13 mouse cellular contexts compared by ENCODE assay signal in genomic region chr14:122477971-122478573, GRCm38 (mm10). TPM values are rescaled to one million over a fixed set of nuclear protein-coding genes. Genes with fewer than 3 reads are reported as not detected.
A peak's percentile ranks its signal among the peaks of the same experiment; 100 is the strongest.
DNase-seq lines count a peak whose midpoint lies in the region; ATAC-seq and TF ChIP-seq lines count a peak whose summit lies in the region.
"Had no signal": no experiment of that assay in that cellular context is flagged by ENCODE, and none has a peak within 500 bp of the region (broad histone marks: within the 10 kb centered on the region; RNA-seq: fewer than 3 reads in every experiment).

No protein-coding gene starts in this region.

- 2% methylated on average over 9 of the region's 9 CpGs for WGBS in forebrain, embryonic 13.5 days
- WGBS in limb, embryonic 13.5 days: 2% methylated on average over 9 of the region's 9 CpGs

- peak overlapping the region; percentile 41 for H3K4me3 ChIP-seq in left cerebral cortex, adult 2 months
- peak overlapping the region; percentile 79 for H3K4me3 ChIP-seq in forebrain, embryonic 13.5 days
- H3K4me3 ChIP-seq in limb, embryonic 13.5 days: peak overlapping the region; percentile 64

- no peak for ATAC-seq in forebrain, embryonic 13.5 days
- no peak for ATAC-seq in limb, embryonic 13.5 days (ENCODE audit: low FRiP score, low read depth)

- peak overlapping the region; percentile 98 for H3K9ac ChIP-seq in forebrain, embryonic 13.5 days
- H3K9ac ChIP-seq in limb, embryonic 13.5 days: peak overlapping the region; percentile 83

- TF ChIP-seq CTCF in left cerebral cortex, adult 2 months (IDR thresholded peaks at IDR 0.05): no peak

- peaks cover 55% of the 10 kb centered on the region for H3K27me3 ChIP-seq in forebrain, embryonic 13.5 days
- peaks cover 79% of the 10 kb centered on the region for H3K27me3 ChIP-seq in limb, embryonic 13.5 days

- intact Hi-C loops in left cerebral cortex, adult 2 months (cut with DNase I): no loop called here
- intact Hi-C loops in left cerebral cortex, postnatal 10 days (cut with DNase I): loop anchor here (5.0 kb wide), 2 partner anchors 96 to 251 kb away; no protein-coding TSS in a partner anchor

- peak overlapping the region; percentile 67 for H3K27ac ChIP-seq in left cerebral cortex, adult 2 months
- peak overlapping the region; percentile 99 for H3K27ac ChIP-seq in forebrain, embryonic 13.5 days
- 0 out of 2 replicates have a peak overlapping the region, but pooled peaks have one; percentile 1 for H3K27ac ChIP-seq in limb, embryonic 13.5 days

- H3K36me3 ChIP-seq in forebrain, embryonic 13.5 days (ENCODE audit: poor library complexity, severe bottlenecking): peaks cover 9% of the 10 kb centered on the region; the same call in 1 of the 2 replicates
- H3K36me3 ChIP-seq in limb, embryonic 13.5 days: no peaks in the 10 kb centered on the region

- H3K4me2 ChIP-seq in forebrain, embryonic 13.5 days: peak overlapping the region; percentile 71
- peak overlapping the region; percentile 80 for H3K4me2 ChIP-seq in limb, embryonic 13.5 days (replicated peaks)

- peaks cover 54% of the 10 kb centered on the region for H3K4me1 ChIP-seq in forebrain, embryonic 13.5 days
- peaks cover 48% of the 10 kb centered on the region for H3K4me1 ChIP-seq in limb, embryonic 13.5 days

- H3K9me3 ChIP-seq in forebrain, embryonic 13.5 days (replicated peaks): no peaks in the 10 kb centered on the region
- H3K9me3 ChIP-seq in limb, embryonic 13.5 days: no peaks in the 10 kb centered on the region

- no peak for DNase-seq in left cerebral cortex, adult 2 months (ENCODE audit: extremely low spot score in 1 of 2, low spot score in 2 of 2)
- DNase-seq in left cerebral cortex, postnatal 10 days (ENCODE audit: extremely low spot score in 1 of 2, low spot score in 2 of 2): no peak
- DNase-seq in retina, postnatal 1 day: peak; percentile 39
- DNase-seq in yolk sac, embryonic 10.5 days (ENCODE audit: low spot score): no peak
- DNase-seq in testis, postnatal 14 days (ENCODE audit: low spot score): no peak
- DNase-seq: adrenal gland, postnatal 10 days; heart, adult 11 months; kidney, adult 11 months; thymus, adult 2 months had no signal

RNA-seq across cellular contexts. Expression of gene Zic2, which starts 2.8 kb away (rescaled TPM):
- 10 to 100 TPM; 17.4 to 18.3 TPM for total RNA-seq in left cerebral cortex, adult 2 months (2021)
- 10 to 100 TPM; 16.4 to 19.0 TPM for total RNA-seq in left cerebral cortex, postnatal 10 days (2021)
- 10.1 and 12.0 TPM in 2 replicates for polyA plus RNA-seq in forebrain, embryonic 13.5 days (2015; fragmentation: Nextera tagmentation; extraction: Ambion mirVana)
- polyA plus RNA-seq in limb, embryonic 13.5 days (2015; fragmentation: Nextera tagmentation; extraction: Ambion mirVana): 2.8 and 3.2 TPM in 2 replicates
- total RNA-seq: common myeloid progenitor, adult 5-6 weeks had no signal
- polyA plus RNA-seq: thymus, adult 2 months had no signal

RNA-seq across cellular contexts. Expression of gene Gm10837, which starts 12.3 kb away (rescaled TPM):
- not detected for total RNA-seq in left cerebral cortex, adult 2 months (2021)
- total RNA-seq in left cerebral cortex, postnatal 10 days (2021): not detected
- polyA plus RNA-seq in forebrain, embryonic 13.5 days (2015; fragmentation: Nextera tagmentation; extraction: Ambion mirVana): 0.48 and 0.56 TPM in 2 replicates
- not detected in 2 replicates for polyA plus RNA-seq in limb, embryonic 13.5 days (2015; fragmentation: Nextera tagmentation; extraction: Ambion mirVana)
- total RNA-seq: adrenal gland, postnatal 10 days; common myeloid progenitor, adult 5-6 weeks; left cerebral cortex, postnatal 36 days had no signal
- polyA plus RNA-seq: thymus, adult 2 months had no signal

RNA-seq across cellular contexts. Expression of gene Zic5, which starts 12.6 kb away (rescaled TPM):
- 1 to 10 TPM; 4.1 to 4.8 TPM for total RNA-seq in left cerebral cortex, adult 2 months (2021)
- total RNA-seq in left cerebral cortex, postnatal 10 days (2021): 1 to 10 TPM; 3.0 to 3.9 TPM
- 17.3 and 19.5 TPM in 2 replicates for polyA plus RNA-seq in forebrain, embryonic 13.5 days (2015; fragmentation: Nextera tagmentation; extraction: Ambion mirVana)
- polyA plus RNA-seq in limb, embryonic 13.5 days (2015; fragmentation: Nextera tagmentation; extraction: Ambion mirVana): 2.3 and 2.6 TPM in 2 replicates
- total RNA-seq: adrenal gland, postnatal 10 days; common myeloid progenitor, adult 5-6 weeks had no signal
- polyA plus RNA-seq: thymus, adult 2 months had no signal

RNA-seq across cellular contexts. Expression of gene Gm5089, which starts 27.2 kb away (rescaled TPM):
- total RNA-seq in left cerebral cortex, adult 2 months (2021): under 1 TPM; 0.28 to 0.34 TPM
- under 1 TPM in 1 of 2 experiments, not detected in 1; 0.16 TPM for total RNA-seq in left cerebral cortex, postnatal 10 days (2021)
- polyA plus RNA-seq in forebrain, embryonic 13.5 days (2015; fragmentation: Nextera tagmentation; extraction: Ambion mirVana): 1.6 and 2.1 TPM in 2 replicates
- polyA plus RNA-seq in limb, embryonic 13.5 days (2015; fragmentation: Nextera tagmentation; extraction: Ambion mirVana): 0.18 and 0.37 TPM in 2 replicates
- total RNA-seq: adrenal gland, postnatal 10 days; common myeloid progenitor, adult 5-6 weeks had no signal
- polyA plus RNA-seq: thymus, adult 2 months had no signal

RNA-seq across cellular contexts. Expression of gene Pcca, which starts 56.1 kb away (rescaled TPM):
- total RNA-seq in left cerebral cortex, adult 2 months (2021): 10 to 100 TPM; 30.2 to 36.2 TPM
- 10 to 100 TPM; 35.5 to 38.2 TPM for total RNA-seq in left cerebral cortex, postnatal 10 days (2021)
- polyA plus RNA-seq in forebrain, embryonic 13.5 days (2015; fragmentation: Nextera tagmentation; extraction: Ambion mirVana): 25.2 and 27.1 TPM in 2 replicates
- polyA plus RNA-seq in limb, embryonic 13.5 days (2015; fragmentation: Nextera tagmentation; extraction: Ambion mirVana): 26.9 and 28.3 TPM in 2 replicates

Comparison
In these comparisons a context has a peak if more than half of its experiments do, and no peak if none do; other contexts are left out.
1. H3K27ac ChIP-seq: peak in every context shown above with its lines; median percentile 99 in forebrain, embryonic 13.5 days; 67 in left cerebral cortex, adult 2 months; 1 in limb, embryonic 13.5 days.